Mouse (Mus musculus) myocyte (in vitro differentiated cells): ENCODE results near the gene Pmpca. TPM values are rescaled to one million over a fixed set of nuclear protein-coding genes. Genes with fewer than 3 reads are reported as not detected.

Source experiments
- polyA plus RNA-seq: library from polyadenylated mRNA; unstranded; fragments of >200 nt; fragmentation: generic; extraction: Trizol; gene quantifications from one replicate; pipeline ENCODE4 v1.2.1, GENCODE M21; 2012; ENCODE audit warnings: missing spikeins

Pmpca gene
- polyA plus RNA-seq, 1 experiment, result 111 TPM

Other genes starting within 250 kb of the Pmpca start
- not detected for gene Lhx3, start 181.1 kb upstream of the Pmpca start, polyA plus RNA-seq
- 13.7 TPM for gene Qsox2, start 151.8 kb upstream of the Pmpca start, polyA plus RNA-seq
- gene Ccdc187, start 94.8 kb upstream of the Pmpca start, polyA plus RNA-seq, result 0.01 TPM
- 11.7 TPM for gene Gpsm1, start 73.8 kb upstream of the Pmpca start, polyA plus RNA-seq
- 28.4 TPM for gene Dnlz, start 37.2 kb upstream of the Pmpca start, polyA plus RNA-seq
- gene Card9, start 28.4 kb upstream of the Pmpca start, polyA plus RNA-seq, result 0.84 TPM
- gene Snapc4, start 8.7 kb upstream of the Pmpca start, polyA plus RNA-seq, result 11.0 TPM
- 50.8 TPM for gene Entr1, start within 50 bp of the Pmpca start, polyA plus RNA-seq
- 9.3 TPM for gene Inpp5e, start 19.9 kb downstream of the Pmpca start, polyA plus RNA-seq
- gene Sec16a, start 55.9 kb downstream of the Pmpca start, polyA plus RNA-seq, result 31.4 TPM
- 16.3 TPM for gene Notch1, start 127.3 kb downstream of the Pmpca start, polyA plus RNA-seq
- 2.7 TPM for gene Egfl7, start 190.7 kb downstream of the Pmpca start, polyA plus RNA-seq
- gene Gm20532, start 197.3 kb downstream of the Pmpca start, polyA plus RNA-seq, result not detected
- gene Agpat2, start 215.1 kb downstream of the Pmpca start, polyA plus RNA-seq, result 31.3 TPM
- 2.6 TPM for gene Fam69b, start 239.1 kb downstream of the Pmpca start, polyA plus RNA-seq